Mouse (Mus musculus): ENCODE measurements around the gene Gltp. TPM values are rescaled to one million over a fixed set of nuclear protein-coding genes. Genes with fewer than 3 reads are reported as not detected.
A peak's percentile ranks its signal among the peaks of the same experiment; 100 is the strongest.

Gltp gene
- polyA plus RNA-seq, 1 experiment: 56.2 TPM

GRCm38 (mm10) chr5:114648728-114649311, 42.0 kb downstream of the Gltp start:
- TF ChIP-seq GATA1 (IDR thresholded peaks at IDR 0.05; ENCODE audit: borderline replicate concordance, low read length) (no peak), FLI1 (IDR thresholded peaks at IDR 0.05; ENCODE audit: low read length) (no peak)
- Histone ChIP-seq H3K4me3 (replicated peaks) (no peak overlapping the region), H3K4me1 (peaks cover 87% of the 10 kb centered on the region), H3K9me3 (no peaks in the 10 kb centered on the region), H3K27me3 (replicated peaks) (peaks cover 64% of the 10 kb centered on the region), H3K36me3 (replicated peaks; ENCODE audit: low read length) (no peaks in the 10 kb centered on the region)

DNA sequence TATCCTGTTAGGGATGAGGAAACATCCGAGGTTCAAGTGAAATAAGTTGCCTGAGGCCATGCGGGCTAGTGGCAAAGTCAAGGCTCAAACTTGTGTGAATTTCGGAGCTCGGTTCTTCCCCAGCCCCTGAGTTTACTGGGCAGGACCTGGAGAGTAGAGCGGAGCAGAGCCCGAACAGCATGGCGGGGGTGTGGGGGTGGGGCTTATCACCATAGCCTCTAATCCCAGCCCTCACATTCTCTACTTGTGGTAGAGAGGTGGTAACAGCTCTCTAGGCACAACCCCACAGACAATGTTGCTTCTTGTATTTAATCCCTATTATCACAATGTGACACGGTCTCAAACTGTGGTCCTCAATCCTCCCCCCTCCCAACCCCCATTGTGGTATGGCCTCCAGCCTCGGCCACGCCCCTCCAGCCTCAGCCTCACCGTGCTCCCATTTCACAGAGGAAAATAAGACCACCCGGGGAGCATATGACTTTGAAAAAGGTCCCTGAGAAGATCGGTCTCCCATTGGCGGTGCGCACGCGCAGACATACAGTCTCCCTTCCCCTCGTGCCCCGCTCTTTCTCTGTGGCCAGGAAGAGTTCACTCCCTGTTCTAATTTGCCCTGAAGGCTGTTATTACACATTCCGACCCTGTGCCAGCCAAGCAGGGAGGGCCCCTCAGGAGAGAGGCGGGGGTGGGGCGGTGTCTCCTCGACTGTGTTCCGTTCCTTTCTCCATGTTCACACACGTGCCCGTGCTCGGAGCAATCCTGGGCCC, 43.4 kb downstream of the Gltp start:
- no peaks in the 10 kb centered on the region for H3K36me3 ChIP-seq (replicated peaks; ENCODE audit: low read length)
- no peaks in the 10 kb centered on the region for H3K9me3 ChIP-seq
- H3K27me3 ChIP-seq (replicated peaks): peaks cover 62% of the 10 kb centered on the region
- H3K4me1 ChIP-seq: peaks cover 81% of the 10 kb centered on the region
- H3K4me3 ChIP-seq (replicated peaks): peak overlapping the region; percentile 71
- TF ChIP-seq FLI1 (IDR thresholded peaks at IDR 0.05; ENCODE audit: low read length): no peak

DNA sequence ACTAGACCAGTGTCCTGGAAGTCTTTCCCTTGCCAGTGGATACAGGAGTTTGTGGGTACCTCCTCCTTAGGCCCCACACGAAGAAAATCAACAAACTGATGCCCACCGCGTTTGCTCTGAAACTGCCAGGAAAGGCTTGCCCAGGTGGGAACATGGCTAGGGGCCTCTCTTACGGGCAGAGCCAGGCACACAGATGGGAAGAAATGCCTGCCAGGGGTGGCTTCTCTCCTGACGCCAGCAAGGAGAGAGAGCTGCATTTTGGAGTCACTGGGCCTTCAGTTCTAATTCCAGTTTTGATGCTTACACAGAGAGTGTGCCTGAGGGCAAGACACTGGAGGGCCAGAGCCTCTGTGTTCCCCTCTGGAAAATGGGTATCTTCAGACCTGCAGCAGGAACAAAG, 44.9 kb downstream of the Gltp start:
- H3K36me3 ChIP-seq (replicated peaks; ENCODE audit: low read length): no peaks in the 10 kb centered on the region
- H3K4me1 ChIP-seq: peaks cover 67% of the 10 kb centered on the region
- no peak for TF ChIP-seq GATA1 (IDR thresholded peaks at IDR 0.05; ENCODE audit: borderline replicate concordance, low read length)
- no peak for TF ChIP-seq FLI1 (IDR thresholded peaks at IDR 0.05; ENCODE audit: low read length)
- peaks cover 65% of the 10 kb centered on the region for H3K27me3 ChIP-seq (replicated peaks)
- no peaks in the 10 kb centered on the region for H3K9me3 ChIP-seq
- no peak overlapping the region for H3K4me3 ChIP-seq (replicated peaks)

GRCm38 (mm10) chr5:114644918-114645317, 45.9 kb downstream of the Gltp start:
- peak overlapping the region; percentile 59 for H3K4me3 ChIP-seq (replicated peaks)

DNA sequence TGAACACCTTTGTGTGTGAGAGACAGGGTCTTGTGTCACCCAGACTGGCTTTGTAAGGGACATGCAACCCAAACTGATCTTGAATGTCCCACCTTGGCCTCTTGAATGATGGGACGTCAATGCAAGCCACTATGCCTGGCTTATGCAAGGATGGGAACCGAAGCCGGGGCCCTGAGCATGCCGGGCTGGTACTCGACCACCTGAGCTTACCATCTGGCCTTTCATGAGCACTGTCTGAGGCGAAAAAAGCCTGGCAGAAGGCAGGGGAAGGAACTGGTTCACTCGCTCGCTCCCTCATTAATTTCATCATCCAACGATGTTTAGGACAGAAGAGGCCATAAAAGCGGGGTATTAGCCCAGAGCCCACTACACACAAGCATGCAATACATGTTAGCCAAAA, 50.0 kb downstream of the Gltp start:
- Histone ChIP-seq H3K27me3 (replicated peaks) (peaks cover 71% of the 10 kb centered on the region), H3K4me1 (peaks cover 32% of the 10 kb centered on the region), H3K4me3 (replicated peaks) (no peak overlapping the region), H3K36me3 (replicated peaks; ENCODE audit: low read length) (no peaks in the 10 kb centered on the region), H3K9me3 (no peaks in the 10 kb centered on the region)
- no peak for TF ChIP-seq GATA1 (IDR thresholded peaks at IDR 0.05; ENCODE audit: borderline replicate concordance, low read length)
- TF ChIP-seq FLI1 (IDR thresholded peaks at IDR 0.05; ENCODE audit: low read length): no peak

More at GRCm38 (mm10) chr5:114644918-114645317, 45.9 kb downstream of the Gltp start:
- TF ChIP-seq GATA1 (IDR thresholded peaks at IDR 0.05; ENCODE audit: borderline replicate concordance, low read length) (no peak), FLI1 (IDR thresholded peaks at IDR 0.05; ENCODE audit: low read length) (no peak)
- H3K9me3 ChIP-seq: no peaks in the 10 kb centered on the region
- H3K4me1 ChIP-seq: peaks cover 58% of the 10 kb centered on the region
- peaks cover 68% of the 10 kb centered on the region for H3K27me3 ChIP-seq (replicated peaks)
- H3K36me3 ChIP-seq (replicated peaks; ENCODE audit: low read length): no peaks in the 10 kb centered on the region

DNA sequence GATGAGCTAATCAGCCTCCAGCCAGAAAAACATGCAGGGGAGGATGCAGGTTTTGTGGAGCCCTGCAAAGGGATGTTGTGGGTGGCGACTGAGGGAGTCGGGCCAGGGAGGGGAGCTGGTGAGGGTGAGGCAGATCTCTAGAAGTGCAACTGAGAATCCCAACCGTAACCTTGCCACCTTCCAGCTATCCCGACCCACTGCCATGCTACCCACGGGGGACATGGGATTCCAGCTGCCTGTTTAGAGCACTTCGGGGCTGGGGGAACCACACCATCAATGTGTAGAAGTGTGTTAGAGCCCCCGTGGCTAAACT, 51.2 kb downstream of the Gltp start:
- Histone ChIP-seq H3K4me1 (peaks cover 20% of the 10 kb centered on the region), H3K27me3 (replicated peaks) (peaks cover 79% of the 10 kb centered on the region), H3K9me3 (no peaks in the 10 kb centered on the region), H3K36me3 (replicated peaks; ENCODE audit: low read length) (no peaks in the 10 kb centered on the region), H3K4me3 (replicated peaks) (peak overlapping the region; percentile 78)
- no peak for TF ChIP-seq GATA1 (IDR thresholded peaks at IDR 0.05; ENCODE audit: borderline replicate concordance, low read length)
- no peak for TF ChIP-seq FLI1 (IDR thresholded peaks at IDR 0.05; ENCODE audit: low read length)

GRCm38 (mm10) chr5:114638769-114639644, 51.8 kb downstream of the Gltp start:
- H3K36me3 ChIP-seq (replicated peaks; ENCODE audit: low read length): no peaks in the 10 kb centered on the region
- TF ChIP-seq GATA1 (IDR thresholded peaks at IDR 0.05; ENCODE audit: borderline replicate concordance, low read length): no peak
- TF ChIP-seq FLI1 (IDR thresholded peaks at IDR 0.05; ENCODE audit: low read length): no peak
- H3K4me1 ChIP-seq: peaks cover 17% of the 10 kb centered on the region
- H3K4me3 ChIP-seq (replicated peaks): peak overlapping the region; percentile 79
- H3K27me3 ChIP-seq (replicated peaks): peaks cover 82% of the 10 kb centered on the region
- no peaks in the 10 kb centered on the region for H3K9me3 ChIP-seq

DNA sequence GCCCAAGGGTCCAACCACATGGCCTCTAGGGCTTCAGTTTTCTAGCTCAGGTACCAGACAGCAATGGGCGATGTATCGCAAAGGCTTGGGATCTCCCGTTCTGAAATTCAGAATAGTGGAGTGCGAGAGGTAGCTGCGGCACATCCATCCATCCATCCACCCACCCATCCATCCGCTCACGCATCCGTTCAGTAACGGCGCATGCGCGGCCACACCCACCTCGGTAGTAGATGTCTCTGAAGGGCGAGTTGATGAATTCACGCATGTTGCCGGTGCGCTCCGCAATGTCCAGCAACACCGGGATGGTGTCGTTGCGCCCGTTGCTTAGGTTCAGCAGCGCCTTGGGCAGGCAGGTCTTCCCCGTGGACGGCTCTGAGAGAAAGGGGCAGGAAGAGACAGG, 54.7 kb downstream of the Gltp start:
- H3K36me3 ChIP-seq (replicated peaks; ENCODE audit: low read length): no peaks in the 10 kb centered on the region
- H3K4me1 ChIP-seq: peaks cover 13% of the 10 kb centered on the region
- TF ChIP-seq GATA1 (IDR thresholded peaks at IDR 0.05; ENCODE audit: borderline replicate concordance, low read length) (no peak), FLI1 (IDR thresholded peaks at IDR 0.05; ENCODE audit: low read length) (no peak)
- H3K4me3 ChIP-seq (replicated peaks): no peak overlapping the region
- H3K9me3 ChIP-seq: no peaks in the 10 kb centered on the region
- peaks cover 68% of the 10 kb centered on the region for H3K27me3 ChIP-seq (replicated peaks)

- Histone ChIP-seq H3K36me3 (replicated peaks; ENCODE audit: low read length) (no peaks in the 10 kb centered on the region), H3K9me3 (no peaks in the 10 kb centered on the region), H3K27me3 (replicated peaks) (peaks cover 56% of the 10 kb centered on the region), H3K4me1 (peaks cover 4% of the 10 kb centered on the region; the same call in 1 of the 2 replicates), H3K4me3 (replicated peaks) (no peak overlapping the region)
- no peak for TF ChIP-seq FLI1 (IDR thresholded peaks at IDR 0.05; ENCODE audit: low read length)
Measured at GRCm38 (mm10) chr5:114631336-114631735, 59.4 kb downstream of the Gltp start.

DNA sequence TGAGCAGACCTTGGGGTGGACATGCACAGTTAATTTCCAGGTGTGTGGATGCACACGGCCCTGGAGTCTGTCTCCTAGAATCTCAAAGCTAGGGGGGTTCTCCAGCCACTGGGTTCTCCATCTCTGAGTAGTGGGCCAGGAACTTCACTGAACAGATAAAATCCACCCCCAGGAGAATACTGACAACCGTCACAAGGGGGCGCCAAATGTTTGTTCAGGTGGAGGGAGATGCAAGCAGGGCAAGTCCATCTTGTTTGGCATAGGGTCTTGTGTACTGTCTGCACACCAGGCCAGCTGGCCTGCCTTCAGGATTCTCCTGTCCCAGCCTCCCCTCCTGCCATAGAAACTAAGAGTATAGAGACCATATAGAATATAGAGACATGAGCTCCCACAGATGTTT, 65.2 kb downstream of the Gltp start:
- no peaks in the 10 kb centered on the region for H3K9me3 ChIP-seq

More for the DNA sequence above, 65.2 kb downstream of the Gltp start:
- peaks cover 13% of the 10 kb centered on the region for H3K4me1 ChIP-seq
- TF ChIP-seq GATA1 (IDR thresholded peaks at IDR 0.05; ENCODE audit: borderline replicate concordance, low read length): no peak
- TF ChIP-seq FLI1 (IDR thresholded peaks at IDR 0.05; ENCODE audit: low read length): no peak
- H3K27me3 ChIP-seq (replicated peaks): peaks cover 50% of the 10 kb centered on the region
- no peak overlapping the region for H3K4me3 ChIP-seq (replicated peaks)
- H3K36me3 ChIP-seq (replicated peaks; ENCODE audit: low read length): no peaks in the 10 kb centered on the region

All from megakaryocyte, embryonic 14.5 days (primary cell).